Mouse (Mus musculus) left cerebral cortex, adult 2 months (tissue): ENCODE data around the gene Kcna1. TPM values are rescaled to one million over a fixed set of nuclear protein-coding genes. Genes with fewer than 3 reads are reported as not detected.

Source experiments
- DNase-seq, 2 experiments: peaks; one replicate each; pipeline ENCODE4 v3.0.0; 2021 to 2022; ENCODE audit warnings: low spot score in 2 of 2, mixed read lengths in 1 of 2; ENCODE audit errors: extremely low spot score in 1 of 2
- H3K27ac ChIP-seq: fragments of 200-600 bp; 2 replicates; pipeline ENCODE4 v1.8.1; 2022
- H3K4me3 ChIP-seq: fragments of 200-600 bp; 2 replicates; pipeline ENCODE4 v1.8.1; 2022
- CTCF ChIP-seq: fragments of 200-600 bp; IDR thresholded peaks from 2 replicates; pipeline ENCODE4 v1.8.1; 2022; ENCODE audit warnings: antibody characterized with exemption, mild to moderate bottlenecking, moderate library complexity
- intact Hi-C: fragments of 180-260 bp; cut with DNase I; formaldehyde crosslinking; loops from one replicate; pipeline ENCODE4 v1.15.1; 2025
- total RNA-seq, 2 experiments: library from RNA; stranded (reverse); gene quantifications; 2 replicates each; pipeline ENCODE4 v1.2.3; 2021

The Kcna1 gene
- total RNA-seq, 2 experiments from 2014 or later = 120 to 122 TPM

- Histone ChIP-seq H3K27ac (peak overlapping the region; percentile 70), H3K4me3 (no peak overlapping the region)
- peak in 1 of 2 experiments; percentile 55 for DNase-seq
- no peak for TF ChIP-seq CTCF
- intact Hi-C loops = no loop called here
Measured at GRCm38 (mm10) chr6:126595805-126596629, 50.2 kb downstream of the Kcna1 start.

- TF ChIP-seq CTCF = no peak
- Histone ChIP-seq H3K27ac (peak overlapping the region; percentile 70), H3K4me3 (no peak overlapping the region)
- DNase-seq = no peak
- intact Hi-C loops = no loop called here
Measured at GRCm38 (mm10) chr6:126595130-126595529, 51.1 kb downstream of the Kcna1 start.

- intact Hi-C loops = no loop called here
- no peak for TF ChIP-seq CTCF
- DNase-seq = no peak
- Histone ChIP-seq H3K4me3 (no peak overlapping the region), H3K27ac (peak overlapping the region; percentile 28; the same call in 1 of the 2 replicates)
Measured at GRCm38 (mm10) chr6:126594365-126594764, 51.8 kb downstream of the Kcna1 start.

- H3K4me3 ChIP-seq = no peak overlapping the region
- no peak for DNase-seq
- H3K27ac ChIP-seq = no peak overlapping the region; the same call in 1 of the 2 replicates
- intact Hi-C loops = no loop called here
- TF ChIP-seq CTCF = no peak
Measured at GRCm38 (mm10) chr6:126593336-126593735, 52.8 kb downstream of the Kcna1 start.

Other genes starting within 250 kb of the Kcna1 start
- gene Kcna5, start 111.0 kb downstream of the Kcna1 start, total RNA-seq = 1 to 10 TPM; 4.2 to 5.6 TPM
- gene Kcna6, start 94.3 kb upstream of the Kcna1 start, total RNA-seq = 10 to 100 TPM; 56.3 to 65.4 TPM
- gene Ndufa9, start 202.8 kb upstream of the Kcna1 start, total RNA-seq = 100 to 1,000 TPM; 135 to 150 TPM
- under 1 TPM; 0.18 to 0.35 TPM for gene Akap3, start 206.7 kb upstream of the Kcna1 start, total RNA-seq